Mouse (Mus musculus): ENCODE data around the gene Lmntd1. TPM values are rescaled to one million over a fixed set of nuclear protein-coding genes. Genes with fewer than 3 reads are reported as not detected.

The Lmntd1 gene
- polyA plus RNA-seq, 1 experiment from 2014 or later = not detected

GRCm38 (mm10) chr6:145382586-145383380 is 231.3 kb downstream of the Lmntd1 start:
- H3K27me3 ChIP-seq = peaks cover 3% of the 10 kb centered on the region
- ATAC-seq (no peak), DNase-seq (ENCODE audit: low read depth, low spot score) (no peak)
- POLR2A ChIA-PET = interaction anchor here (0.5 kb wide), 1 partner anchor 20 kb away, joined by 3 read pairs; no protein-coding TSS in a partner anchor
- CTCF ChIA-PET = no interaction called here
- in situ Hi-C loops (cut with MboI; ENCODE audit: low pct_unique_long_range_greater_than_20kb) = no loop called here
- no peak for TF ChIP-seq CTCF (IDR thresholded peaks at IDR 0.05)

GRCm38 (mm10) chr6:145380961-145381360 is 233.2 kb downstream of the Lmntd1 start:
- no peak for TF ChIP-seq CTCF (IDR thresholded peaks at IDR 0.05)
- CTCF ChIA-PET = interaction anchor here (1.0 to 1.5 kb wide), 2 partner anchors 9 to 413 kb away, joined by 3 read pairs; no protein-coding TSS in a partner anchor
- H3K27me3 ChIP-seq = no peaks in the 10 kb centered on the region
- DNase-seq (ENCODE audit: low read depth, low spot score) = no peak
- in situ Hi-C loops (cut with MboI; ENCODE audit: low pct_unique_long_range_greater_than_20kb) = no loop called here
- ATAC-seq = no peak
- POLR2A ChIA-PET = no interaction called here

GRCm38 (mm10) chr6:145379175-145379574 is 234.9 kb downstream of the Lmntd1 start:
- H3K27me3 ChIP-seq = no peaks in the 10 kb centered on the region
- ATAC-seq = no peak
- CTCF ChIA-PET = no interaction called here
- no peak for TF ChIP-seq CTCF (IDR thresholded peaks at IDR 0.05)
- POLR2A ChIA-PET = no interaction called here
- no peak for DNase-seq (ENCODE audit: low read depth, low spot score)
- in situ Hi-C loops (cut with MboI; ENCODE audit: low pct_unique_long_range_greater_than_20kb) = no loop called here

- ChIA-PET POLR2A (no interaction called here), CTCF (no interaction called here)
- TF ChIP-seq CTCF (IDR thresholded peaks at IDR 0.05) = no peak
- H3K27me3 ChIP-seq = no peaks in the 10 kb centered on the region
- no peak for ATAC-seq
- DNase-seq (ENCODE audit: low read depth, low spot score) = no peak
- in situ Hi-C loops (cut with MboI; ENCODE audit: low pct_unique_long_range_greater_than_20kb) = no loop called here
Measured at GRCm38 (mm10) chr6:145378689-145379088, 235.4 kb downstream of the Lmntd1 start.

GRCm38 (mm10) chr6:145374372-145374771 is 239.7 kb downstream of the Lmntd1 start:
- ChIA-PET CTCF (interaction anchor here (1.2 kb wide), 1 partner anchor 14 kb away, joined by 6 read pairs; no protein-coding TSS in a partner anchor), POLR2A (no interaction called here)
- DNase-seq (ENCODE audit: low read depth, low spot score) = no peak
- in situ Hi-C loops (cut with MboI; ENCODE audit: low pct_unique_long_range_greater_than_20kb) = no loop called here
- TF ChIP-seq CTCF (IDR thresholded peaks at IDR 0.05) = no peak
- ATAC-seq = no peak
- H3K27me3 ChIP-seq = no peaks in the 10 kb centered on the region

- peak; percentile 76 for ATAC-seq
- in situ Hi-C loops (cut with MboI; ENCODE audit: low pct_unique_long_range_greater_than_20kb) = no loop called here
- CTCF ChIA-PET = interaction anchor here (1.2 kb wide), 1 partner anchor 13 kb away, joined by 6 read pairs; no protein-coding TSS in a partner anchor
Measured at GRCm38 (mm10) chr6:145373712-145374221, 240.4 kb downstream of the Lmntd1 start.

GRCm38 (mm10) chr6:145372066-145372465 is 242.1 kb downstream of the Lmntd1 start:
- ATAC-seq = no peak
- DNase-seq (ENCODE audit: low read depth, low spot score) = no peak
- CTCF ChIA-PET = interaction anchor here (0.9 to 1.5 kb wide), 3 partner anchors 11 to 78 kb away, joined by 3 to 7 read pairs (median 3); no protein-coding TSS in a partner anchor
- TF ChIP-seq CTCF (IDR thresholded peaks at IDR 0.05) = no peak
- H3K27me3 ChIP-seq = no peaks in the 10 kb centered on the region
- in situ Hi-C loops (cut with MboI; ENCODE audit: low pct_unique_long_range_greater_than_20kb) = no loop called here
- POLR2A ChIA-PET = interaction anchor here (0.6 kb wide), 1 partner anchor 374 kb away, joined by 5 read pairs; no protein-coding TSS in a partner anchor

More at GRCm38 (mm10) chr6:145373712-145374221, 240.4 kb downstream of the Lmntd1 start:
- POLR2A ChIA-PET = interaction anchor here (0.6 kb wide), 1 partner anchor 560 kb away, joined by 3 read pairs; no protein-coding TSS in a partner anchor
- peak; percentile 83 for DNase-seq (ENCODE audit: low read depth, low spot score)
- no peak for TF ChIP-seq CTCF (IDR thresholded peaks at IDR 0.05)
- H3K27me3 ChIP-seq = no peaks in the 10 kb centered on the region

- ChIA-PET POLR2A (no interaction called here), CTCF (interaction anchor here (1.5 kb wide), 1 partner anchor 10 kb away, joined by 7 read pairs; no protein-coding TSS in a partner anchor)
- no peaks in the 10 kb centered on the region for H3K27me3 ChIP-seq
- no peak for TF ChIP-seq CTCF (IDR thresholded peaks at IDR 0.05)
- DNase-seq (ENCODE audit: low read depth, low spot score) (no peak), ATAC-seq (no peak)
- in situ Hi-C loops (cut with MboI; ENCODE audit: low pct_unique_long_range_greater_than_20kb) = no loop called here
Measured at GRCm38 (mm10) chr6:145371586-145371985, 242.5 kb downstream of the Lmntd1 start.

- DNase-seq (ENCODE audit: low read depth, low spot score) (no peak), ATAC-seq (no peak)
- no peak for TF ChIP-seq CTCF (IDR thresholded peaks at IDR 0.05)
- in situ Hi-C loops (cut with MboI; ENCODE audit: low pct_unique_long_range_greater_than_20kb) = no loop called here
- POLR2A ChIA-PET = no interaction called here
- CTCF ChIA-PET = interaction anchor here (1.5 to 1.8 kb wide), 3 partner anchors 10 to 423 kb away, joined by 4 to 7 read pairs (median 4); no protein-coding TSS in a partner anchor
- no peaks in the 10 kb centered on the region for H3K27me3 ChIP-seq
Measured at GRCm38 (mm10) chr6:145370302-145370701, 243.8 kb downstream of the Lmntd1 start.

GRCm38 (mm10) chr6:145369290-145369689 is 244.8 kb downstream of the Lmntd1 start:
- ATAC-seq (no peak), DNase-seq (ENCODE audit: low read depth, low spot score) (peak; percentile 33)
- POLR2A ChIA-PET = no interaction called here
- in situ Hi-C loops (cut with MboI; ENCODE audit: low pct_unique_long_range_greater_than_20kb) = loop anchor here (10.0 kb wide), 3 partner anchors 286 to 916 kb away; no protein-coding TSS in a partner anchor
- CTCF ChIA-PET = interaction anchor here (1.5 to 1.8 kb wide), 3 partner anchors 9 to 424 kb away, joined by 4 to 7 read pairs (median 4); no protein-coding TSS in a partner anchor
- no peak for TF ChIP-seq CTCF (IDR thresholded peaks at IDR 0.05)
- H3K27me3 ChIP-seq = no peaks in the 10 kb centered on the region

Measured in Patski (cell line).